Mouse (Mus musculus) right cerebral cortex, postnatal 25 days (tissue): ENCODE data around the gene Hmgb2.
A peak's percentile ranks its signal among the peaks of the same experiment; 100 is the strongest.

Source experiments
- DNase-seq: peaks from one replicate; pipeline ENCODE4 v3.0.0; 2022

The Hmgb2 gene

GRCm38 (mm10) chr8:57563726-57564125 is 52.0 kb downstream of the Hmgb2 start:
- DNase-seq, result peak; percentile 37

- no peak for DNase-seq
Measured at GRCm38 (mm10) chr8:57565039-57565438, 53.3 kb downstream of the Hmgb2 start.
